Mouse (Mus musculus) adrenal gland, adult (tissue): Measurements from ENCODE around the gene Gm49630.
A peak's percentile ranks its signal among the peaks of the same experiment; 100 is the strongest.
"Not testable (repeated sequence)": the region's sequence is repeated elsewhere in the genome, so short reads cannot be mapped to it uniquely, and the experiment has no call there.

ENCODE experiments used
- DNase-seq, 2 experiments: peaks; one replicate each; pipeline ENCODE4 v3.0.0; 2022 to 2023; ENCODE audit warnings: low spot score in 1 of 2; ENCODE audit not compliant: inconsistent age in 2 of 2

Gene Gm49630

DNA sequence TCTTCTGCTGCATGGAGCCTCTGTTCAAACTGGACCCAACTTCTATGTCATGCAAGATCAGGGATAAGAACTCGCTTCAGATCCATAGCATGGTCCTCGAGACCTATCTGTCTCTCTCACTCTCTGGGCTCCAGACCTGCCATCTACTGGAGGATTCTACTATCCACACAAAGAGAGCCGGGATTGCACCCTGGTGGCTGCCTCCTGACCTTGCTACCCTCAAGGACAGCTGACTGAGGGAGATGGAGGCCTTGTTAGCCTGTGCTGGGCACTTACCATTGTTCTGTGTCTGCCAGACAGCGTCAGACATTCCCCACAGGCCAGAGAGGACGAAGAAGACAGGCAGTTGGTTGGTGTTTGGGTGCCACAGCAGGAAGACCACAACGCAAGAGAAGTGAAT lies 2.4 kb downstream of the Gm49630 start:
- peak; percentile 60 to 81 for DNase-seq

DNA sequence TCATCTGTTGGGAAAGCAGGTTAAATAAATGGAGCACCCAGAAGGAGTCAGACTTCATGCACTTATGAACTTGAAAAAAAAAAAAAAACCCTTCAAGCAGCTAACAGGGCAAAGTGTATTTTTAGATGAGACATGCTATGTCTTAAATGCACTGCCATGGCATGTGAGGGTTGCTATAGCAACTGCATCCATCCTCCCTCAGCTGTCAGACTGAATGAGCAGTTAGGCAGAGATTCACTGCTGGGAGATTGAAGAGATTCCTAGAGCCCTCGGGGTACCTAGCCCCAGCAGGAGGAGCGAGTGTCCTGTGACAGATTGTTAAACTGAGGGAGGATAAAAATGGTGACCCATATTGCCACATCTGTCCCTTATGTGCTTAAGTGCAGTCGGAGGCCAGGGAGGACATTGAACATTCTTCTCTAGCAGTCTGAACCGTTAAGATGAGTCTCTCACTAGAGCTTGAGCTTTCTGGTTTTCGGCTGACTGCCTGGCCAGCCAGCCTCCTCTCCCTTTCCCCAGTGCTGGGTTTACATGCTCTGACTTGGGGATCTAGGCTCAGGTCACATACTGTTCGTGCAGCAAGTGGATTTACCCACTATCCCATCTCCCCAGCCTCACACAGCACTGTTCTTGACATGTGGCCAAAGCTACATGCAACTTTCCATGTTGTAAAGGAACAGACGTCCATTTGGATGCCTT lies 5.0 kb downstream of the Gm49630 start:
- not testable (repeated sequence) for DNase-seq

DNA sequence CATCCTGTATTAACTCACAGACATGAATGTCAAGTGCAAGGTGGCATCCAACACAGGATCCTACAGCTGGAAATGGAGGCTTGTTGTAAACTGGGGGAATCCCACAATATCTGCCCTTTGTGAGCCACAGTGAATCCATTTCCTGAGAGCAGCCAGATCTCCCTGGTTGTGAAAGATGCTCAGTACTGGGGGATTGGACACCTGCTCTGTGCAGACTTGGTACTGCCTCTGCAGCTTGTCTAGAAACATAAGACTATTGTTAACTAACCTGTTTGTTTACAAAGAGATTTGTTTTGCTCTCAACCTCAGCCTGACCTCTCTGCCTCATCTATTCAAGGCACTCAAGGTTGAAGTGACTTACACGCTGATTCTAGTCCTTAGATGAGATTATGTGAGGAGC lies 5.5 kb downstream of the Gm49630 start:
- not testable (repeated sequence) for DNase-seq

DNA sequence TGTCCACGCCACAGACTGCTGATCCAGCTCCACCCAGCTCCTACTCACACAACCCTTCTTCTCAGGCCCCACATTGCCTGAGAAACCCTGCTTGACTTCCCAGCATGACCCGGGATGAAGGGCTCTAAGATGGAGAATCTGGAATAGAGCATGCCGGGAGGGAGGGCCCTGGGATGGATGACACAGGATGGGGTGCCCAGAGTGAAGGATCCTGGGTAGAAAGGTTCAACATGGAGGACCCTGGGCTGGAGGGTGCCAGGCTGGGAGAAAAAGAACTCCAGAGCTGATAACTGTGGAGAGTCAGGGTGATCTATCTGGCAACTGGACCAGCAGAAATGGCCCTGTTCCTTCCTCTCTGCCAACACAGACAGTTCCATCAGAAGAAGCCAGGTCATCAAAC lies 6.2 kb downstream of the Gm49630 start:
- DNase-seq, result not testable (repeated sequence)

DNA sequence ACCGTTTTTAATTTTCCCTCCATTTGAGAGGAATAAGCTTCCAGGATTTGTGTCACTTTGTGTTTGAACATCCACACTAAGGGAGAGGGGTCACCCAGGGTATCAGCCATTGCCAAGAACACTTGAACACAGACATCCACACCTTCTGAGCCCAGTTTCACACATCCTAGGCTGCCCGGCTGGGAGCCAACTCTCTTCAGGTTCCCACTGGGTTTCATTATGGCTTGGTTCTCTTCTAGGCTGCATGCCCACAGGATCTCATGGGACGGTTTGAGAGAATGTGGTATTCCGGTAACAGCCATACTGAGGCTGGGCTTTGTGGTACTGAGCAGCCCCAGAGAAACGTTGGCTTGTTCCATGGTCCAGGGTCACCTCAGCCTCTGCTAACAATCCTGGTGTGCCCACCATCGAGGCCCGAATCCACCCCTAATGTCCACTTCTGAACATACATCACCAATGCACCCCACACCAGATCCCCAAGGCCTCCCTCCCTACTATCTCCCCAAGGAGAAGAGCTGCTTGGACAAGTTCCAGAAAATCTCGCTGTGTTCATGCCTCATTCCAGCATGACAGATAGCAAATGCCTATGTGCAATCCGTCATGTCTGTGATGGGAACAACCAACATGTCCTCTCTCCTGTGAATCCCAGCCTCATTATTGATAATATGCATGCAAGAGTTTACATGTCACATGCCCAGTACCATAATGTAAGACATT lies 10.9 kb downstream of the Gm49630 start:
- peak; percentile 38 to 82 for DNase-seq

DNA sequence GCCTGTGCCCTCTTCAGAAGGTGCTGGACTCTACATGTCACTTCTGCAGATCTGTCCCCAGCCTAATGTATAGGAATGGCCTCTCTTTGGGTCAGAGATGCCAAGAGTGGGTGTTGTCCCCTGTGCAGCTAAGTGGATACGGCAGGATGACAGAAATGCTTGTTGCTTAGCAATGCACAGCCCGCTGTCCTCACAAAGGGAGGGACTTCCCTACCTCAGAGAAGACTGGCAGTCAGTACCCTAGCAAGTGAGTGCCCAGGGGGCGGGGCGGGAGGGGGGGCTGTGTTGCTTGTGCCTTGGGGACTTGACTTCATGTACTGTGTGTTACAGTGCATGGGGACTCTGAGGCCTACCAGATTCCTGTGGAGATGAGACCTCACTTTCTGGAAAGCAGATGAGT lies 12.0 kb downstream of the Gm49630 start:
- not testable (repeated sequence) for DNase-seq

DNA sequence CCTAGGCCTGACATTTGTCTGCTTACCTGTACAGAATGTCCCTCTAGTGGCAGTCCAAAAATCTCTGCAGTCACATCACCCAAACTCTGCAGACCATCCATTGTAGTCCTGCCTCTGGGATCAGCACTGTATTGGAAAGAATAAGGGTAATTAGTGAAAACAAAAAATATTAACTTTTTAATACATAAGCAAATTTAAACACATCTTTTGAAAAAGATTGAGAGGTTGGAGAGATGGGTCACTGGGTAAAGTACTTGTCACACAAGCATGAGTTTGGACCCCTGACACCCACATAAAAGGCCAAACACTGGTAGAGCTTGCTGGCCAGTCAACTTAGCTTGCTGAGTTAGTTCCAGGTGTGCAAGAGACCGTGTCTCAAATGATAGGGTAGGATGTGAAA lies 19.2 kb downstream of the Gm49630 start, which contains the start of gene Ttll2:
TSS of gene Ttll2 (minus strand) at position 101 of the 400 bp plus-strand sequence.
- not testable (repeated sequence) for DNase-seq

DNA sequence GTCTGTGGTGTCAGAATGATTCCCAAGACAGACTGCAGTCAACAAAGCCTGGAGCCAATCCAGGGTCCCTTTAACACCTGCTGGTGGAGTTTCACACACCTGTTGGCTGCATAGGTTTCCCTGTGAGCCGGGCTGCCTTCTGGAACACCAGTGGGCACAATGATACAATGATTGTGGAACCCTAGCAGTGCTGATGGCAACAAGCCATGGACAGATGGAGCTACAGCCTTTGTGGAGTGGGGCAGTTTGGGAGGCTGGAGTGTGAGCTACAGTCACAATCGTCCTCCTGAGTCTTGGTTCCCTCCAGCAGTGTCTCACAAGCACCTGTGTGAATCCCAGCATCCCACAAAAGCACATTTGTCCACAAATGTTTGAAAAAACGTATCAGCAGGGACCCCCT lies 23.0 kb downstream of the Gm49630 start:
- not testable (repeated sequence) for DNase-seq

DNA sequence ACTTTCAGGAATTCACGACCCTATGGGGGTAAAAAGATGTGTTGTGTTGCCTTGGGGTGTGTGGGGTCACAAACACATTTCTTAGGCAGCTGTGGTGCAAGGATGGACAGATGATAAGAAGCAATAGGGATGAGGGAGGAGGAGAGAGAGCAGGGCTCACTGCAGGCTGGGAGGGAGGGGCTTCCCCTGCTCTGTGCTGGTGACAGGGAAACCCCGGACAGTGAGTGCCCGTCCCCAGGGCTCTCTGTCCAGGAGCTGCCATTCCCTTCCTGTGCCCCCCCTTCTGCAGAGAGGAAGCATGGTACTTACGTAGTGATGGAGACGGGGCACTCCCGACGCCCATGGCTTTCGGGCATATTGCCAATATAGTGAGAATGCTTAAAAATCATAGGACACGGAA lies 34.4 kb downstream of the Gm49630 start:
- DNase-seq, result not testable (repeated sequence)

DNA sequence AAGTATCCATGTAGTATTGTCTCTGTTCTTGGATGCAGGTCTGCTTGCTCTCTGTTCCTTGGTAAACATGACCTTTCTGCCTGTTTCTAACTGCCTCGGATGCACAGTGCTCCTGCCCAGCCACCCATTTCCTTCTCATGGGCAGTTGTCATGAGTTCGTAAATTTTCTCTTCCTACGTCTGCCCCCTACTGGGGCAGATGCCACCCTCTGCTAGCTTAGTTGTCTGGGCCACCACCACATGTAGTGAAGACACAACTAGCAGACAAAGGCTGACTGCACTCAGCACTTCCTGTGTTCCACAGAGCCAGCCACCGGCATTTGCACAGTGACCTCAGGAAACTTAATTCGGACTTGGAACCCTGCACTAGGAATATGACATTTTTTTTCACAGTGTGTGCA lies 39.0 kb downstream of the Gm49630 start:
- not testable (repeated sequence) for DNase-seq

DNA sequence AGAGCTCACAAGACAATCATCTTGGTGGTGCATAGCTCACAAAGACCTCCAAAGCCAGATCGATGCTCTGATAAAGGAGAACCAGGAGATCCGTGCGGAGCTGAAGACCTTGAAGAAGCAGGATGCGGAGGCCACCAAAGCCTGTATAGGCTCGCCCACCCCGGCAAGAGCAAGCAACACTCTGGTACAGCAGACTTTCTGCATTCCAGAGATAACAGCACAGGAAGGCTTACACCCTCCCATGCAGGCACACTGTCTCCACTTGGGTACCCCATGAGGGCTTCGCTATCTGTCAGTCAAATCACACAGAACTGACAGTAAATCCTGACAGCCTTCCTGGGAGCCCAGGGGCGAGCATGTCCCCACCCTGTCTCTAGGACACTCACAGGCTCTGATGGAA lies 45.4 kb downstream of the Gm49630 start:
- DNase-seq, result not testable (repeated sequence)

DNA sequence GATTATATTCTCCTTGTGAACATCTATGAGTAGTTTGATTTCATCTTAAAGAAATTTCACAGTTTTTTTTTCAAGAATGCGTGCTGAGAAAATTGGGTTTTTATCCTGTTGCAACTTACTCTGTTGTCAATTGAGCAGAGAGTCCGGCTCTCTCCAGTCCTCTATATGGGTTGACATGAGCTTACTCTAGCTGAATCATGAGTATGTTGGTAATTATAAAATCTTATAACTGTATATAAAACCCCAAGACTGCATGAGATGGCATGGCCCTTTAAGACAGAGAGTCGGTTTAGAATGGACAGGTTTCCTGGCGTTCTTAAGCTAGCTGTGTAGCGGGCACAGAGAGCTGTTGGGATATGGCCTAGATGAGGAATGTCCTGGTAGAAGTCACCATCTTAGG lies 47.4 kb downstream of the Gm49630 start, which contains the start of gene Tcp10a:
TSS of gene Tcp10a (plus strand) at position 301 of the 400 bp plus-strand sequence.
- DNase-seq, result not testable (repeated sequence)

DNA sequence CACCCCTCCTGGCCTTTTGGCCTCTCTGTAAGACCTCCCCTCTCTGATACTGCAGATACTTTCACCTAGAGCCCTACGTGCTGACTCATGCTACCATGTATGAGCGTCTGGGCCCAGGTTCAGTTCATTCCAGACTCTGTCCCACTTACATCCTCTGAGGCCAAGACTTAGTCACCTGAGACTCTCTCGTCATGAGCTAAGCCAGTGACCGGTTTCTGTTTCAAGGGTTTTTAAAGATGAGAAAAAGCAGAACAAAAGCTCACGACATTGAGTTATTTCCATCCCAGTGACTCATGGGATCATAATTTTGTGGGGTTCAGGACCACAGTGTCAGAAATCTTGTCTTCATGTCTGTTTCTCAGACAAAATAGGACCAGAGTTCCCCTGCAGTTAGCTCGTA lies 52.0 kb downstream of the Gm49630 start:
- DNase-seq, result peak in 1 of 2 experiments; percentile 33

DNA sequence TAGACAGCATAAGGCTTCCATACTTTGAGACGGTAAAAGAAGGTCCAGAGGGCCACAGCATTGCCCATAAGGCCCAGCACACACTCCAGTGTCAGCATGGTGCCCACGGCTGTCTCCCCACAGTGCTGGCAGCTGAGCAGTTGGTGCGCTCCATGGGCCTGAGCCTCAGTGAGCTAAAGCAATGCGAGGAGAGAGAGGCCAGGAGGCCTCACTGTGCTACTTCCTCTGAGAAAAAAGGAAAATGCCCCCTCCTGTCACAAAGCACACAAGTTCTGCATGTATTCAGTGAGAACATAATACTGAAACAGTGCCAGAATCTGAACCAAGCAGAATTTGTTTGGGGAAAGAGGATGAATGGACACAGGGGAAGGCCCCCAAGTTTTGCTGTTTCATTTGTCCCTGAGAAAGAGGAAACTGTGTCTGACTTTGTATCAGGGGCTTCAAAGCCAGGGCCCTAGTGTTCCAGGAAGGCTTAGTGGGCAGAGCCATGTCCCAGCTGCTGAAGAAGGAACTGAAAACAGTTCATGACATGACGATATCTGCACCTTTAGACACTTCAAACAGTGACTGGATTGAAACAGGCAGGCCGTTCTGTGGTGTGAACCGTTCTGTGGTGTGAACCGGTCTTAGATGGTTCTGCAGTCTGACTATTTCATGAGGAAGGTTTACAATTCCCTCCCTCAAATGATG lies 55.9 kb downstream of the Gm49630 start:
- DNase-seq, result peak in 1 of 2 experiments; percentile 30

DNA sequence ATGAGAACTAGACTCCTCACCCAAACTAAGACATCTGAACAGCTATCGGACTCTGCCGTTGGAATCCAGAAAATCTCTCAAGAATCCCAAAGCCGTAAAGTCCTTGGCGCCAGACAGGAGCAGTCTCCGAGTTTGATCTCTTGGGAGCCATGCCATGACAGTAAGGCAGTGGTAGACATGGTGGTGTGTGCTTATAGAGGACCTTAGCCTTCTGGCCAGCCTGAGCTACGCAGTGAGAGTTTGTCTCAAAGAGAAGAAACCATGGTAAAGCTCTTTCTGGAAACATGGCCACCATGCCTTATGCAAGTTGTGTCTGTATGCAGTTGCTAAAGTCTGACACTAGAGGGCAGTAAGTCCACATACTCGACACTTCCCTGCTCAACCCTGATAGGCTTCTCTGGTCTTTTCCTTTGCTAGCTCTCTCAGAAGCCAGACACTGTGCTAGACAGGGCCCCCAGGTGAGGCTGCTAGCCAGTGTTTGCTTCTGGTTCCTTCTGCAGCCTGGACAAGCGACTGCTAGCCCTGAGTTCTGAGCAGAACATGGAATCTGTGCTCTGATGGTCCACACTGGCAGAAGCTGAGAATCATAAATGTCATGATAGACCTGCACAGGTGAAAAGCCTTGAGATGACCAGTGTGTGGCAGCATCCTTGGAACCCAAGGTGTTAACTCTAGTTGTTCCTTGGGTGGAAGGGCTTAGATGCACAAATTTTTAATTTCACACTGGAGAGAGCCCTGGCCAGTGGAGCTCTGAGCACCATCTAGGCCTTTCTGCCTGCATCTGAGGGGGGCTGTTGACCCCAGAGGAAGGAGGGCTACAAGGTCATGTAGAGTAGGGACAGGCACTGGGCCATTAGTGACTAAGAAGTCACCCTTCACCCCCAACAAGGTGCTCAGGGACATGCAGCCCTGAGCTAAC lies 65.2 kb downstream of the Gm49630 start:
- peak; percentile 50 to 83 for DNase-seq
